Comparison of ENCODE assay signal across 22 mouse cellular contexts in the genomic region with DNA sequence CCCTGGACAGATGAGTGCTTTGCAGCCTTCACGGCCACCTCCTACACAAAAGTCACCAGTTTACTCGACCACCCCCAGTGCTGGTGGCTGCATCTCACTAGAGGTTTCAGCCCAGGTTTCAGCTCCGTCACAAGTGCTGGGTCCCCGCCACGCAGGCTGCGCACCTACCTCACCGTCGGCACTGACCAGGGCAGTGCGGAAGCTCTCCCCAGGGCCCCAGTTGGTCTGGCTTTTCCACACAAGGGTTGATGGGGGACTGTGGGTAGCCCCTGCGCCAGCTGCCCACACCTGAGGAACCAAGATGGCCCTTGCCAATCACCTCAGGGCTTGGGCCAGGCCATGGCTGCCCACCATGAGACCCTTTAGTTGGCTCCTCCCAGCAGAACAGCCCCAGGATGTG. TPM values are rescaled to one million over a fixed set of nuclear protein-coding genes. Genes with fewer than 3 reads are reported as not detected.
"Had no signal": no experiment of that assay in that cellular context is flagged by ENCODE, and none has a peak within 500 bp of the region (broad histone marks: within the 10 kb centered on the region; RNA-seq: fewer than 3 reads in every experiment).

No protein-coding gene starts in this region.

- H3K4me3 ChIP-seq: midbrain, embryonic 13.5 days; myocyte; neural tube, embryonic 13.5 days; neural tube, embryonic 15.5 days had no signal

- H3K27me3 ChIP-seq: midbrain, embryonic 13.5 days; neural tube, embryonic 13.5 days; neural tube, embryonic 15.5 days had no signal

- H3K9me3 ChIP-seq: midbrain, embryonic 13.5 days; neural tube, embryonic 13.5 days; neural tube, embryonic 15.5 days had no signal

- H3K27ac ChIP-seq: midbrain, embryonic 13.5 days; neural tube, embryonic 13.5 days; neural tube, embryonic 15.5 days had no signal

- H3K9ac ChIP-seq: lung, embryonic 14.5 days; midbrain, embryonic 13.5 days; neural tube, embryonic 13.5 days; neural tube, embryonic 15.5 days had no signal

- ATAC-seq: midbrain, embryonic 13.5 days; midbrain, embryonic 16.5 days had no signal

- H3K4me2 ChIP-seq: lung, embryonic 14.5 days; midbrain, embryonic 11.5 days; midbrain, embryonic 13.5 days; neural tube, embryonic 13.5 days; neural tube, embryonic 15.5 days had no signal

- DNase-seq: lung, adult 18-20 months; lung, embryonic 14.5 days; lung, postnatal 10 days; lung, postnatal 4 days; retina, postnatal 1 day; right cerebral cortex, adult 18-20 months; right cerebral cortex, postnatal 25 days; right cerebral cortex, postnatal 4 days; spleen, adult 18-20 months; thymus, adult 18-20 months; thymus, postnatal 14 days; thymus, postnatal 36 days had no signal

RNA-seq across cellular contexts. Expression of gene Tmprss9, which starts 31.6 kb away (rescaled TPM):
- total RNA-seq: megakaryocyte, adult 5-6 weeks; megakaryocyte-erythroid progenitor cell, adult 5-6 weeks had no signal
- polyA plus RNA-seq: lung, embryonic 16.5 days; midbrain, embryonic 11.5 days; stomach, embryonic 16.5 days had no signal
